Mouse (Mus musculus) left cerebral cortex, postnatal 36 days (tissue): ENCODE results near the gene Acox1. TPM values are rescaled to one million over a fixed set of nuclear protein-coding genes. Genes with fewer than 3 reads are reported as not detected.

Experiments used
- DNase-seq, 2 experiments: peaks; one replicate each; pipeline ENCODE4 v3.0.0; 2021 to 2022; ENCODE audit warnings: low spot score in 2 of 2, mixed read lengths in 1 of 2
- intact Hi-C: fragments of 180-260 bp; cut with DNase I; formaldehyde crosslinking; loops from one replicate; pipeline ENCODE4 v1.15.1; 2025
- total RNA-seq, 2 experiments: library from RNA; stranded (reverse); gene quantifications; 2 replicates each; pipeline ENCODE4 v1.2.3; 2021

The Acox1 gene
- total RNA-seq, 2 experiments from 2014 or later, result 115 to 118 TPM

- DNase-seq, result no peak
- intact Hi-C loops, result no loop called here
These were observed 16.3 kb upstream of the Acox1 start for GRCm38 (mm10) chr11:116215181-116215580.

- no peak for DNase-seq
- intact Hi-C loops, result no loop called here
These were observed 15.1 kb upstream of the Acox1 start for GRCm38 (mm10) chr11:116213877-116214510.

- intact Hi-C loops, result no loop called here
- DNase-seq, result no peak
These were observed 14.0 kb upstream of the Acox1 start for GRCm38 (mm10) chr11:116212847-116213246.

GRCm38 (mm10) chr11:116210696-116211095, 11.9 kb upstream of the Acox1 start:
- intact Hi-C loops, result no loop called here
- DNase-seq, result no peak

- intact Hi-C loops, result no loop called here
These were observed 10.4 kb upstream of the Acox1 start for GRCm38 (mm10) chr11:116209257-116209656.

GRCm38 (mm10) chr11:116208660-116209059, 9.8 kb upstream of the Acox1 start:
- intact Hi-C loops, result no loop called here
- no peak for DNase-seq

More at GRCm38 (mm10) chr11:116209257-116209656, 10.4 kb upstream of the Acox1 start:
- no peak for DNase-seq

- DNase-seq, result no peak
- intact Hi-C loops, result no loop called here
These were observed 7.8 kb upstream of the Acox1 start for GRCm38 (mm10) chr11:116206678-116207077.

GRCm38 (mm10) chr11:116203150-116203549, 4.3 kb upstream of the Acox1 start:
- no peak for DNase-seq

GRCm38 (mm10) chr11:116201151-116201550, 2.3 kb upstream of the Acox1 start:
- intact Hi-C loops, result no loop called here
- DNase-seq, result no peak

More at GRCm38 (mm10) chr11:116203150-116203549, 4.3 kb upstream of the Acox1 start:
- intact Hi-C loops, result no loop called here

GRCm38 (mm10) chr11:116198132-116198531, 713 bp downstream of the Acox1 start:
- intact Hi-C loops, result loop anchor here (5.0 kb wide), 1 partner anchor 51 kb away; no protein-coding TSS in a partner anchor

GRCm38 (mm10) chr11:116197584-116197906, 1.3 kb downstream of the Acox1 start:
- intact Hi-C loops, result loop anchor here (5.0 kb wide), 1 partner anchor 50 kb away; no protein-coding TSS in a partner anchor
- no peak for DNase-seq

More at GRCm38 (mm10) chr11:116198132-116198531, 713 bp downstream of the Acox1 start:
- no peak for DNase-seq

- intact Hi-C loops, result loop anchor here (5.0 kb wide), 1 partner anchor 50 kb away; no protein-coding TSS in a partner anchor
These were observed 1.8 kb downstream of the Acox1 start for GRCm38 (mm10) chr11:116196866-116197583.

GRCm38 (mm10) chr11:116196336-116196735, 2.5 kb downstream of the Acox1 start:
- no peak for DNase-seq
- intact Hi-C loops, result loop anchor here (5.0 kb wide), 1 partner anchor 49 kb away; no protein-coding TSS in a partner anchor

More at GRCm38 (mm10) chr11:116196866-116197583, 1.8 kb downstream of the Acox1 start:
- DNase-seq, result no peak

GRCm38 (mm10) chr11:116195252-116195651, 3.6 kb downstream of the Acox1 start:
- intact Hi-C loops, result loop anchor here (5.0 kb wide), 1 partner anchor 48 kb away; no protein-coding TSS in a partner anchor
- DNase-seq, result no peak

- DNase-seq, result no peak
- intact Hi-C loops, result loop anchor here (5.0 kb wide), 1 partner anchor 47 kb away; no protein-coding TSS in a partner anchor
These were observed 4.2 kb downstream of the Acox1 start for GRCm38 (mm10) chr11:116194619-116195018.

- intact Hi-C loops, result no loop called here
- DNase-seq, result no peak
These were observed 11.5 kb downstream of the Acox1 start for GRCm38 (mm10) chr11:116187226-116187930.

GRCm38 (mm10) chr11:116186360-116186759, 12.5 kb downstream of the Acox1 start:
- no peak for DNase-seq
- intact Hi-C loops, result no loop called here

GRCm38 (mm10) chr11:116185836-116186235, 13.0 kb downstream of the Acox1 start:
- DNase-seq, result no peak
- intact Hi-C loops, result no loop called here

- intact Hi-C loops, result no loop called here
- no peak for DNase-seq
These were observed 20.3 kb downstream of the Acox1 start for GRCm38 (mm10) chr11:116178411-116179121.
